Mouse (Mus musculus) heart, postnatal 36 days (tissue): ENCODE measurements around the gene Pvalb. TPM values are rescaled to one million over a fixed set of nuclear protein-coding genes. Genes with fewer than 3 reads are reported as not detected.

Source experiments
- DNase-seq, 2 experiments: peaks; one replicate each; pipeline ENCODE4 v3.0.0; 2021 to 2022
- intact Hi-C: fragments of 180-260 bp; cut with DNase I; formaldehyde crosslinking; loops from one replicate; pipeline ENCODE4 v1.15.1; 2025
- total RNA-seq, 2 experiments: library from RNA; stranded (reverse); gene quantifications; 2 replicates each; pipeline ENCODE4 v1.2.3; 2021

Gene Pvalb
- total RNA-seq, 2 experiments from 2014 or later: 0.42 to 0.57 TPM

DNA sequence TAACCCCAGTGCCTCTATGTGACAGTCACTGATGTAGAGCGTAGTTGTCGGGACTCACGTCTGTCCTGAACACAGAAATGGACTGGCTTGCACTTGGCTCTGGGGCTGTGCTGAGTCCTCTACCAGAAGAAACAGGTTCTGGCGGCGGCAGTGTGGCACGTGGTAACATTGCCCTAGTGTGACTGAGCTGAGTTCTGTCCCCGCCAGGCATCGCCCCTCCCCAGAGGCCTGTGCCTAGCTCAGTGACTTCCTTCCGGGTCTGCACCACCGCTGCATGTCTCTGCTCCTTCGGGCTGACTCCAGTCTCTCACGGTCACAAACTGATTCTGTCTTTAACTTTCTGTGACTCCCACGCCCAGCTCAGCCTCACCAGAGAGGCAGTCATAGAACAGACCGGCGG, 35.5 kb downstream of the Pvalb start:
- intact Hi-C loops: loop anchor here (5.0 kb wide), 2 partner anchors 257 to 357 kb away; partner anchors contain the start of gene Kctd17
- no peak for DNase-seq

DNA sequence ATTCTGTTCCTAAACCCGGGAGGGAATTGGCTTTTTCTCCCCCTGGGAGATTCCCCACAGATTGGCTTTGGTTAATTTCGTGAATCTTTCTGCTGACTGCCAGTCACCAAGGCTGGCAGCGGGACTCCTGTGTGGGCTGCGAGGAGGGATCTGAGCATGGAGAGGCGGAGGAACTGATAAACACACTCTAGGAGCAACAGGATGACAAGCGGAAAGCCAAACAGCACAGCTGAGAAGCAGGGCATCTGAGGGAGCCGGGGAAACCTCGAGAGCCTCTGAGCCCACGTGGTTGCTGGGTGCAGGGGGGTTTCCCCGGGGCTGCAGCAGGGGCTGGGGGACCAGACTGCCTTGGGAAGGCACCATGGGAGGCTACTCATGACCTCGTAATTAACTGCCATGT, 36.6 kb downstream of the Pvalb start:
- intact Hi-C loops: no loop called here
- no peak for DNase-seq

DNA sequence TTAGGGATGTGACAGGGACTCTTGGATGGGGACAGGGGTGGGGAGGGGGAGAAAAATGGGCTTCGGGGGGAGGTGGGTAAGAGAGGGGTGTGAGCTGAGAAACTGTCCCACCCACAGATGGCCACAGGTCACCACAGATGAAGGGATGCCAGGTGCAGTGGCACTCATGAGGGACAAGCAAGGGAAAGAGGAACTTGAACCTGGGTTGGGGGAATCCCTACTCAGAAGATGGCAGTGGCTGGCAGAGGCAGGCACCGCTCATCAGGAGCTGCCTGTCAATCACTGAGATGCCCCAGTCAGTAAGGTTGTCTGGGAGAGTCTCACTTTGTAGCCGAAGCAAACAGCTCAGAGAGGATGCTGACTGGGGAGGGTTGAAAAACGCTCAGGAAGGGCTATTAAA, 40.9 kb downstream of the Pvalb start:
- intact Hi-C loops: no loop called here
- no peak for DNase-seq

DNA sequence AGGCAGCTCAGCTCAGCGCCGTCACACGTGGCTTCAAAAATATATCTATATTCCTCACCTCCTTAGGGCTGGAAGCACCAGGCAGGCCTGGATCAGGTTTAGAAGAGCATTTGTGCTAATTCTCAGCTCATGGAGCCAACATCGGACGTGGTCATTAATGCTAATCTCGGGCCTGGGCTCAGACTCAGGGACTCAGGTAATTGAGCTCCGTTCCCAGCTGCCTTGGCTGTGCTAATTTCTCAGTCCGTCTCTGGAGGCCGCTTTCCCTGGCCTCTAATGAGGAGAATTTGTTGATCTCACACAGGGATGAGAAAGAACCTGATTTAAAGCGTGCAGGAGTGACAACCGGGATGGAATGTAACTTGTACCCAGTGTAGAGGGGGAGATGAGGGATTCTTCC, 41.7 kb downstream of the Pvalb start:
- intact Hi-C loops: no loop called here

DNA sequence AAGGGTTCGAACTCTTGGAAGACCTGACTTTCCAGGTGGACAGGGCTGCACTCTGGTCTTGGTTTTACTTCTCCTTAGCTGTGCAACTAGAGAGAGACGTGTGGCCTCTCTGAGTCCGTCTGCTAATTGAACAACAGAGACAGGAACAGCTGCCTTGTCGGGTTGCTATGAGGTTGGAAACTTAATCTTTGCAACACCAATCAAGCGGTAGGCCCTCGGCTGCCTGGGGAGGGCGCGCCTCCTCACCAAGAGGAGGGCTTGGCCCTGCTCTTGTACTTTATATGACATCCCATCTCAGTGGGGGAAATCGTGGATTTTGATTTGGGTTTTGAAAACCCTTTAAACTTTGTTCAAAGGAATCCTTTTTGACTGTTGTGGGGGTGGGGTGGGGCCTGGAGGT, 44.3 kb downstream of the Pvalb start:
- intact Hi-C loops: no loop called here
- no peak for DNase-seq

More for the DNA sequence above, 41.7 kb downstream of the Pvalb start:
- DNase-seq: no peak

DNA sequence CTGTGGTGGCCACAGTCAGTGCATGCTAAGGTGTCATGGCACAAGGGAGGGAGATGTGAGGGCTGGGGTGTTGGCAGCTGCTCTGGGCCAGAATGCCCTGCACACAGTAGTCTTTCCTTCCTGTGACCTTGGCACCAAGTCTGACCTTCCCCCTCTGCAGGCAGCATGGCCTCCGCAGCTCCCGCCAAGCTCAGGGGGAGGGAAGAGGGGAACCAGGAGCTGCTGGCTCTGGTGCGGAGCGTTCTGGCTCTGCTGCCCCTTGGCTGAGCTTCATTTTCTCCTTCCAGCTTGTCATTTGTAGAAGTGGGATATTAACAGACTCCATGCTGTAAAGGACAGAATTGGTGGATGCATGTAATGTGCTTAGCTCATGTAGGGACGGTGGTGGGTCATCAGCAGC, 47.9 kb downstream of the Pvalb start:
- DNase-seq: no peak
- intact Hi-C loops: no loop called here

DNA sequence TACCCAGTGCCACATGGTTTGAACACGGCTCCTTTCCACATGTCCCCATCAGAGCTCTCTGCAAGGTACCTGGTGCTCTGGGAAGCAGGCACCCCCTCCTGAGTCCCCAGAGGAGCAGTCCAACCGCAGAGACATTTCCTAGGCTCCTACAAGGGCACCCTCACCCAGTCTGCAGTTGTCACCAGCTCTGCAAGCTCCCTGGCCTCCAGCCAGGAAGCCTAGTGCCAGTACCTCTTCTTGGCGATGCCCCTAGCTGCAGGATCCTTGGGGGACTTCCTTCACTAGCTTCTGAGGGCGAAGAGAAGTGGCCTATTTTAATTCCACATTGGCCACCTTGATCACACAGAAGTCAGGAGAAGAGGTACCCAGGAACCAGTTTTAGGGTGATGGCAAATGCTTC, 48.4 kb downstream of the Pvalb start:
- no peak for DNase-seq
- intact Hi-C loops: no loop called here

DNA sequence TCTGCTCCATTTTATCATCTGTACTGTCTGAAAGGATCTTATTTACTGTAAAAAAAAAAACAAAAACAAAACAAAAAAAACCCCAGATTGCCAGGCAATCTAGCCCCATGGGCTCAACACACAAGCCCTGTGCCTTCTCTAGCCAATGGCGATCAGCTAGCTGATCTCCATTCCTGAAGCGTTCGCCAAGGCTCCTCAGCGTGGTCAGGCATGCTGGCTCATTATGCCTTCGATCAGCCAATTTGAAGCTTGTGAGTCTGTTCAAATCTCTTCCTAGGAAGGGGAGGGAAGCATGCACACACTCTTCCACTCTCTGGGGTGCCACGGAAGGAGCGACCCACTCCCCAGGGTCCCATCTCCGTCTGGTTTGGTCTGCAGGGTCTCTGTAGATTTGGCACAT, 48.9 kb downstream of the Pvalb start:
- no peak for DNase-seq
- intact Hi-C loops: no loop called here

DNA sequence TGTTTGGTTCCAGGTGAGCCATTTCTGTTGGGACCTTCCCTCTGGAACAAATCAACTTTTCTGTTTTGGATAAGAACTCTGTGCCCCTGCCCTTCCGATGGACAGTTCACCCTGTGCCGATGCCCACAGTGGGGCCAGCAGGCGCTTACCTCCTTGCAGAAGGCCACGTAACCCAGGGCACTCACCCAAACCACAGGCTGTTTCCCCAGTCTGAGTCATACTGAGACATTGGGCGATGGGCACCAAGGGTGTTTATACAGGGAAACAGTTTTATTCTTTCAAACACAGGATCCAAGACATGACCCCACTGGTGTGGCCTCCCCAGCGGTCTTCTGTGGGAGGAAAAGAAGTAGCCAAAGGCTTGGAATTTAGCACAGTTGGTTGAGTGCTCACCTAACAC, 50.8 kb downstream of the Pvalb start:
- DNase-seq: no peak
- intact Hi-C loops: no loop called here

DNA sequence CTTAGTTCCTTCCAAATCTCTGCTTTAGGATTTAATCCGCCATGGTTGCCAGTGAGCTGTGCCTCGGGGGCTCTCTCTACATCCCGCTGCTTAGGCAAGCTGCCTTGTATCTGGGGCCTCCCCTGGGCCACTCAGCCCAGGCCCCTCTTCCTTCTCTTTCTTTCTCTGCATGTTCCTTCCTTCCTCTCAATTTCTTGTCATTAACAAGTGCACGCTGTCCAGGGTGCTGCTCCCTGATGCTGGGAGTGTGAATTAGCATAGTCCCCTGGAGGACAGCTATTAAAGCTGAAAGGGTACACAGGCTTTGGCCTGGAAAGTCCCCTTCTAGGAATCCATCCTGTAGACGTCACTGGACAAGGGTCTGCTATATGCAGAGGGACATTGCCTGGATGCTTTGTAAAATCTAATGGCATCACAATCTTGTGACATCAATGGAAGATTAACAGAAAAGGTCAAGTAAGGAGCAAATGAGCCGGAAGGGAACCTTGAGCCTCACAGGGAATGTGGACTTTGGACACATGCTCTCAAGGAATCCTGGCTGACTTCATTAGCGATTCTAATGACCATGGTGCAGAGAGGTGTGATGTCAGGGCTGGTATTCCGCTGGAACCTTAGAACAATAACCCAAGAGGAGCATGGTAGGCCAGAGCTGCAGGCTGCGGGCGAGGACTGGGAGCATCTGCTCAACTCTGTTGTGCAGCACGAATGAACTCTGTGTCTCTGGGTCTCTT, 53.0 kb downstream of the Pvalb start:
- DNase-seq: no peak
- intact Hi-C loops: no loop called here

DNA sequence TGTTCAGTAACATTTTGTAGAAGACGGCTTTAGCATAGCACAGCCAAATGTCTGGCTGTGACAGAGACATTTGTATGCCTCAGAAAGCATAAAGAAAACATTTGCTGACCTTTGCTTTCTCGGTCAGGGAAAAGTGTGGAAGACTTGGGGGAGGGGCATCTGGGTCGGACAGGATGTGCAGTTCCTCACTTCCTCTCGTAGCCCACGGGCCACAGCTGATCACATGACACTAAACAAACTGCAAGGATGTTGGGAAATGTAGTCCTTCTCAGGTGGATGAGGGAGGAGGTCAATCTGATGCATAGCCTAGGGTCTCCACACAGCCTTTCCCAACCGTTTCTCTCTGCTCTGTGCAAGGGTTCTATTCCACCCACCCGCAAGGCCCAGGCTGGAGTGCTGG, 57.6 kb downstream of the Pvalb start:
- no peak for DNase-seq
- intact Hi-C loops: no loop called here

Other genes with a start within 250 kb of the Pvalb start
- gene Foxred2, start 249.7 kb downstream of the Pvalb start, total RNA-seq: under 1 TPM; 0.44 to 0.57 TPM
- 10 to 100 TPM; 63.6 to 73.2 TPM for gene Eif3d, start 235.6 kb downstream of the Pvalb start, total RNA-seq
- gene Cacng2, start 86.4 kb downstream of the Pvalb start, total RNA-seq: not detected
- gene Ift27, start 32.3 kb downstream of the Pvalb start, total RNA-seq: 10 to 100 TPM; 11.4 to 13.4 TPM
- gene Ncf4, start 38.4 kb upstream of the Pvalb start, total RNA-seq: 1 to 10 TPM; 1.0 to 3.2 TPM
- under 1 TPM; 0.68 to 0.86 TPM for gene Csf2rb2, start 99.3 kb upstream of the Pvalb start, total RNA-seq
- 1 to 10 TPM; 2.5 to 2.6 TPM for gene Csf2rb, start 119.4 kb upstream of the Pvalb start, total RNA-seq
- gene Tex33, start 189.5 kb upstream of the Pvalb start, total RNA-seq: not detected
- 10 to 100 TPM; 20.2 to 24.4 TPM for gene Tst, start 199.5 kb upstream of the Pvalb start, total RNA-seq
- gene Mpst, start 200.0 kb upstream of the Pvalb start, total RNA-seq: 10 to 100 TPM; 40.9 to 42.3 TPM
- 10 to 100 TPM; 28.0 to 30.3 TPM for gene Kctd17, start 222.2 kb upstream of the Pvalb start, total RNA-seq